Mouse (Mus musculus): Measurements from ENCODE around the gene Cplx3. TPM values are rescaled to one million over a fixed set of nuclear protein-coding genes. Genes with fewer than 3 reads are reported as not detected.
A peak's percentile ranks its signal among the peaks of the same experiment; 100 is the strongest.

The Cplx3 gene
- total RNA-seq, 2 experiments from 2014 or later: 9.1 to 9.6 TPM

DNA sequence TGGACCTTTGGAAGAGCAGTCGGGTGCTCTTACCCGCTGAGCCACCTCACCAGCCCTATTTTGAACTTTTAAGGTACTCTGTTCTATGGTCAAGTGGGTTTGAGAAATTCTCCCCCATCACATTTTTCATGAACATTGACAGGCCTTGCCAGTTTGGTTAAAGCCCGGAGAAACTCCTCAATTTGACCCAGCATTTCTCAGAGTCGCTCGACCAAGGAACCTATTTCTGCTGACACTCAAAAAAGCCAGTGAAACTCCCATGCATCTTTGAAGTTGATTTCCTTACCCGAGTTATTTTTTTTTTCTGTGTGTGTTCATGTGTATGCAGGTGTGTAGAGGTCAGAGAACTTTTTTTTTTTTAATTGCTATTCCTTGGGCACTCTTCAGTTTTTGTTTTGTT, 41.5 kb downstream of the Cplx3 start:
- H3K27ac ChIP-seq: no peak overlapping the region
- no peak overlapping the region for H3K4me3 ChIP-seq
- no peak for TF ChIP-seq CTCF (IDR thresholded peaks at IDR 0.05)
- DNase-seq (ENCODE audit: extremely low spot score in 1 of 2, low spot score in 2 of 2): no peak
- intact Hi-C loops (cut with DNase I): no loop called here

DNA sequence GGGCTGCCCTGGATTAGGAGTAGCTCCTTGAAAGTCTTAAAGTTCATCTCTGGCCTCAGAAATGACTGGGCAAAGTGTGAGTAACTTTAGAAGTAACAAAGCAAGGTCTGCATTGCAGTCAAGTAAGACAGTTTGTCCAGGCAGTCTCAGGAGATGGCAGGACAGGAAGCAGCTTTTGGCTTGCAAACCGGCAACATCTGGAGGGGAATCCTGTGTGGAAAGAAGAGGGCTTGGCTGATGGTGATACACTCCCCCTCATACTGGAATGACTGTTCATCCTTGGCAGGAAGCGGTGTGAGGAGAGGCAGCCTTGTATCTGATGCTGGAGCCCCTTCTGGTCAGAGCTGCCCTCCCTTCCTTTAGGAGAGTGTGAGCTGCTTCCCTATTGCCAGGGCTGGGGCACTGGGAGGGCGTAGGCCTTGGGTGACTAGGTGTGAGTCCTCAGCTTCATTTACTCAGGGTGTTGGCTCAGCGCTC, 43.1 kb downstream of the Cplx3 start:
- intact Hi-C loops (cut with DNase I): no loop called here

GRCm38 (mm10) chr9:57561711-57562099, 44.4 kb downstream of the Cplx3 start:
- intact Hi-C loops (cut with DNase I): no loop called here
- Histone ChIP-seq H3K27ac (peak overlapping the region; percentile 36; the same call in 1 of the 2 replicates), H3K4me3 (peak overlapping the region; percentile 70)
- TF ChIP-seq CTCF (IDR thresholded peaks at IDR 0.05): no peak
- DNase-seq (ENCODE audit: extremely low spot score in 1 of 2, low spot score in 2 of 2): no peak

More for the DNA sequence above, 43.1 kb downstream of the Cplx3 start:
- no peak for TF ChIP-seq CTCF (IDR thresholded peaks at IDR 0.05)
- Histone ChIP-seq H3K27ac (peak overlapping the region; percentile 6; the same call in 1 of the 2 replicates), H3K4me3 (no peak overlapping the region; the same call in 1 of the 2 replicates)
- no peak for DNase-seq (ENCODE audit: extremely low spot score in 1 of 2, low spot score in 2 of 2)

GRCm38 (mm10) chr9:57560861-57561710, 45.0 kb downstream of the Cplx3 start, which contains the start of gene Scamp2:
Gene Scamp2, plus strand, starts transcription at chr9:57560943.
- Histone ChIP-seq H3K27ac (peak within 1 kb of the TSS; percentile 96), H3K4me3 (peak within 1 kb of the TSS; percentile 70)
- TF ChIP-seq CTCF (IDR thresholded peaks at IDR 0.05): no peak; the same call in none of the 2 replicates
- intact Hi-C loops (cut with DNase I): no loop called here
- peak; percentile 92 to 95 for DNase-seq (ENCODE audit: extremely low spot score in 1 of 2, low spot score in 2 of 2)

DNA sequence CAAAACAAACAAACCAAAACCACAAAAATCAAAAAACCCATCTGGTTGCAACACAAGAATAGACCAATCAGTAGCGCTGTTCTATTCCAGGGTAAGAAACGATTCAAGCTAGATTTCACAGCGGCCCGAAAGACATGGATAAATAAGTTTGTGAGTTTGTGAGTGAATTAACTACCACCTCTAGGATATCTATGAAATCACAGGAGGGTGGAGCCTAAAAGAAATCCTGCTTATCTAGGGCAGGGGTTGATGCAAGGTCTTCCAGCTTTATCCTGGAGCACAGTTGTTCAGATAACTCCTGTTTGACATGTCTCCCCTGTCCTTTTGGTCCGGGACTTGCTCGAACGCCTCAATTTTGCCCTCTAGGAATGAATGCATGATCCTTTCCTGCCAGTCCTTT, 45.8 kb downstream of the Cplx3 start:
- intact Hi-C loops (cut with DNase I): no loop called here
- Histone ChIP-seq H3K27ac (peak overlapping the region; percentile 96), H3K4me3 (peak overlapping the region; percentile 70)
- DNase-seq (ENCODE audit: extremely low spot score in 1 of 2, low spot score in 2 of 2): no peak
- no peak for TF ChIP-seq CTCF (IDR thresholded peaks at IDR 0.05)

DNA sequence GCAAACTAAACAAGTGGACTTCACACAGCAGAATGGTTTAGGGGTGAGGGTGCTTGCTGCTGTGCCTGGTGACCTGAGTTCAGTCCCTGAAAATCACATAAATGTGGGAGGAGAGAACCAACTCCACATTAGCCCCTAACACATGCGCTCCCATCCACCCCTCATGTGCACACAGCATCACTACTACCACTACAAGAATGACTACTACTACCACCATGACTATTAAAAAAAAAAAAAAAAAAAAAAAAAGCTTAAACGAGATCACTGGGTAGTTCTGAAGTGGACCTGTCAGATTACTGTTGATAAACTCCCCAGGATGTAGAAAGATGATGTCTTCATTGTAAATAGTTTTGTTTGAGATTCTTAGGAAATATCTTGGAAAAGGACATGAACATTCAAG, 46.5 kb downstream of the Cplx3 start:
- no peak for TF ChIP-seq CTCF (IDR thresholded peaks at IDR 0.05)
- Histone ChIP-seq H3K4me3 (no peak overlapping the region), H3K27ac (no peak overlapping the region)
- no peak for DNase-seq (ENCODE audit: extremely low spot score in 1 of 2, low spot score in 2 of 2)
- intact Hi-C loops (cut with DNase I): no loop called here

DNA sequence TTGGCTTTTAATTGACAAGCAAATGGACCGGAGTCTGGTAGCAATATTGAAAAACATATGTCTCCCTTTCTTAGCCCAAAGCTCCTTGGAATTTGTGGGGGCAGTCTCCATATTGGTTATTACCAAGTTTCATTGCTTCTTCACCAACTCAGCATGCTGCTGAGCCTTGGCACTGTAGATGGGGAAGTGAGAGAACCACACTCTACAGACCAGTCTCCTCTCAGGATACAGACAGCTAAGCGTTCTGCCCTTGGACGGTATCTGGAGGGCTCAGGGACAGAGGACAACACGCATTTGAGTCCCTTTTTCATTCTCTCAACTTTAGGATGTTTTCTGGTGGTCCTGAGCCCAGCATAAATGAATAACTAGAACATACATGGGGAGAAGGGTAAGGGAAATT, 47.5 kb downstream of the Cplx3 start:
- TF ChIP-seq CTCF (IDR thresholded peaks at IDR 0.05): no peak
- Histone ChIP-seq H3K27ac (no peak overlapping the region), H3K4me3 (no peak overlapping the region)
- intact Hi-C loops (cut with DNase I): no loop called here
- no peak for DNase-seq (ENCODE audit: extremely low spot score in 1 of 2, low spot score in 2 of 2)

- Histone ChIP-seq H3K27ac (no peak overlapping the region; the same call in 1 of the 2 replicates), H3K4me3 (no peak overlapping the region)
- no peak for DNase-seq (ENCODE audit: extremely low spot score in 1 of 2, low spot score in 2 of 2)
- intact Hi-C loops (cut with DNase I): no loop called here
- no peak for TF ChIP-seq CTCF (IDR thresholded peaks at IDR 0.05)
Observed at GRCm38 (mm10) chr9:57557215-57557614, 48.9 kb downstream of the Cplx3 start.

DNA sequence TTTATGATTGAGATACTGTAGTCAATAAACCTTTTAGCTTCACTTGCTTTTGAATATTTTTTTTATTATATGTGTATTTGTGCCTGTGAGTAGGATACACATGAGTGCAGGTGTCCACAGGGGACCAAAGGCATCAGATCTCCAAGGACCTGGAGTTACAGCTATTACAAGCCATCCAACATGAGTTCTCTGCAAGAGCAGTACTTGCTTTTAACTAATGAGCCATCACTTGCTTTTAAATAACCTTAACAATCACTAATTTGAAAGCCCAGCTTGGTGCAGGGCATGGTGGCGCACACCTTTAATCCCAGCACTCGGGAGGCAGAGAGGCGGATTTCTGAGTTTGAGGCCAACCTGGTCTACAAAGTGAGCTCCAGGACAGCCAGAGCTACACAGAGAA, 51.3 kb downstream of the Cplx3 start:
- H3K4me3 ChIP-seq: no peak overlapping the region
- intact Hi-C loops (cut with DNase I): no loop called here
- DNase-seq (ENCODE audit: extremely low spot score in 1 of 2, low spot score in 2 of 2): no peak
- TF ChIP-seq CTCF (IDR thresholded peaks at IDR 0.05): no peak
- H3K27ac ChIP-seq: no peak overlapping the region

GRCm38 (mm10) chr9:57553119-57553518, 53.0 kb downstream of the Cplx3 start:
- no peak for TF ChIP-seq CTCF (IDR thresholded peaks at IDR 0.05)
- no peak for DNase-seq (ENCODE audit: extremely low spot score in 1 of 2, low spot score in 2 of 2)
- Histone ChIP-seq H3K4me3 (no peak overlapping the region), H3K27ac (peak overlapping the region; percentile 76)
- intact Hi-C loops (cut with DNase I): no loop called here

- Histone ChIP-seq H3K27ac (peak within 1 kb of the TSS; percentile 76), H3K4me3 (peak within 1 kb of the TSS; percentile 92)
- no peak for TF ChIP-seq CTCF (IDR thresholded peaks at IDR 0.05)
- peak; percentile 76 to 80 for DNase-seq (ENCODE audit: extremely low spot score in 1 of 2, low spot score in 2 of 2)
- intact Hi-C loops (cut with DNase I): no loop called here
Observed at GRCm38 (mm10) chr9:57552139-57552887, 53.8 kb downstream of the Cplx3 start, which contains the start of gene Mpi. Gene Mpi, minus strand, starts transcription at chr9:57552763.
